Mouse (Mus musculus) adrenal gland, adult 10 weeks (tissue): ENCODE results near the gene Gm26566. TPM values are rescaled to one million over a fixed set of nuclear protein-coding genes. Genes with fewer than 3 reads are reported as not detected.

Experiments used
- polyA plus RNA-seq: library from polyadenylated mRNA; stranded (reverse); fragments of 350-450 nt; fragmentation: Illumina TruSeq; extraction: RNeasy Lipid Tissue Mini Kit (QIAGEN cat#74804); gene quantifications from one replicate; pipeline ENCODE4 v1.2.3, GENCODE M21; 2014; ENCODE audit warnings: low read depth, low replicate concordance

Gene Gm26566
- not detected for polyA plus RNA-seq

GRCm38 (mm10) chr4:88721791-88722721 is at the start of gene Gm26566, which contains the start of gene Klhl9:
TSS of gene Gm26566 (plus strand) at chr4:88721805.
TSS of gene Klhl9 (minus strand) at chr4:88722465.

GRCm38 (mm10) chr4:88676824-88677223 is 44.8 kb upstream of the Gm26566 start, which contains the start of gene Ifna16:
TSS of gene Ifna16 (minus strand) at chr4:88676924.

GRCm38 (mm10) chr4:88683812-88684211 is 37.8 kb upstream of the Gm26566 start, which contains the start of gene Ifna2:
TSS of gene Ifna2 (minus strand) at chr4:88683912.

DNA sequence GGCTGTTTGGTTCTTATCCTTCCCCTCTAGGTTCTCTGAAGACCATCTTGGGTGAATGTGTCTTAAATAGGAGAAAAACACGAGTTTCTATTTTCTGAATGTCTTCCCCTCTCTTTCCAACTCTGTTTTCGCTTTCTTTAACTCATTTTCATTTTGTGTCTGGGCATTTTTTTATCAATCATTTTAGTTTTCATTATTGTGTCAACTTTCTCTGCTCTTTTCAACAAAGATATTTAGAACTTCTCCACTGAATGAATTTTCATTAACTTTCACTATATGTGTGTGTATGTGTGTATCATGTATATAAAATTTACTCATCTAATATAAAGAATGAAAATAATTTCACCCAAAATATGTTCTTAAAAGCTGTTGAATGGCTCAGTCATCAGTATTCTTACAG is 30.3 kb upstream of the Gm26566 start, which contains the start of gene Ifnab:
Gene Ifnab (minus strand): TSS at position 101 of the 400 bp plus-strand sequence.

DNA sequence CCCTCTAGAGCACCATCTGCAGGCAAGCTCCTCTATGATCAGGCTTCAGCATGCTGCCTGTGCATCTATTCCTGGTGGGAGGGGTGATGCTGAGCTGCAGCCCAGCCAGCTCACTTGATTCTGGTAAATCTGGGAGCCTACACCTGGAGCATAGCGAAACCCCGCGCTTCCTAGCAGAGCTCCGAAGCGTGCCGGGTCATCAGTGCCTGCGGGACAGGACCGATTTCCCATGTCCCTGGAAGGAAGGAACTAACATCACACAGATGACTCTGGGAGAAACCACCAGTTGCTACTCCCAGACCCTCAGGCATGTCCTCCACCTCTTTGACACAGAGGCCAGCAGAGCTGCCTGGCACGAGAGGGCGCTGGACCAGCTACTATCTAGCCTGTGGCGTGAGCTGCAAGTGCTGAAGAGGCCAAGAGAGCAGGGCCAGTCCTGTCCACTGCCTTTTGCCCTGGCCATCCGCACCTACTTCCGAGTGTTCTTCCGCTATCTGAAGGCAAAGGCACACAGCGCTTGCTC is 33.3 kb downstream of the Gm26566 start, which contains the start of gene Gm13271:
Gene Gm13271 (plus strand): TSS at position 51 of the 523 bp plus-strand sequence.

GRCm38 (mm10) chr4:88759610-88760268 is 38.1 kb downstream of the Gm26566 start, which contains the start of gene Gm13283:
TSS of gene Gm13283 (plus strand) at chr4:88760119.

Other genes starting within 250 kb of the Gm26566 start
- not detected for gene Ifnb1, start 199.0 kb upstream of the Gm26566 start, polyA plus RNA-seq
- gene Ifna15, start 163.6 kb upstream of the Gm26566 start, polyA plus RNA-seq = not detected
- gene Ifna14, start 150.0 kb upstream of the Gm26566 start, polyA plus RNA-seq = not detected
- gene Ifna9, start 129.4 kb upstream of the Gm26566 start, polyA plus RNA-seq = not detected
- gene Ifna12, start 118.4 kb upstream of the Gm26566 start, polyA plus RNA-seq = not detected
- not detected for gene C87499, start 87.4 kb upstream of the Gm26566 start, polyA plus RNA-seq
- gene Ifna13, start 77.3 kb upstream of the Gm26566 start, polyA plus RNA-seq = not detected
- gene Ifna16, start 44.9 kb upstream of the Gm26566 start, polyA plus RNA-seq = not detected
- not detected for gene Ifna2, start 37.9 kb upstream of the Gm26566 start, polyA plus RNA-seq
- not detected for gene Ifnab, start 30.4 kb upstream of the Gm26566 start, polyA plus RNA-seq
- 192 TPM for gene Klhl9, start 660 bp downstream of the Gm26566 start, polyA plus RNA-seq
- not detected for gene Gm13271, start 33.1 kb downstream of the Gm26566 start, polyA plus RNA-seq
- not detected for gene Gm13283, start 38.3 kb downstream of the Gm26566 start, polyA plus RNA-seq
- gene Gm13290, start 52.0 kb downstream of the Gm26566 start, polyA plus RNA-seq = not detected
- gene Gm13289, start 55.1 kb downstream of the Gm26566 start, polyA plus RNA-seq = not detected
- gene Gm13272, start 58.0 kb downstream of the Gm26566 start, polyA plus RNA-seq = not detected
- gene Ifnz, start 60.3 kb downstream of the Gm26566 start, polyA plus RNA-seq = not detected
- not detected for gene Gm13276, start 63.9 kb downstream of the Gm26566 start, polyA plus RNA-seq
- gene Gm13277, start 66.8 kb downstream of the Gm26566 start, polyA plus RNA-seq = not detected
- gene Gm13278, start 69.7 kb downstream of the Gm26566 start, polyA plus RNA-seq = not detected
- gene Gm13275, start 72.7 kb downstream of the Gm26566 start, polyA plus RNA-seq = not detected
- gene Gm13279, start 75.6 kb downstream of the Gm26566 start, polyA plus RNA-seq = not detected
- gene Gm13285, start 77.9 kb downstream of the Gm26566 start, polyA plus RNA-seq = not detected
- not detected for gene Gm13287, start 81.4 kb downstream of the Gm26566 start, polyA plus RNA-seq
- gene Gm13288, start 83.7 kb downstream of the Gm26566 start, polyA plus RNA-seq = not detected
- not detected for gene Ifna7, start 94.4 kb downstream of the Gm26566 start, polyA plus RNA-seq
- not detected for gene Ifna11, start 98.2 kb downstream of the Gm26566 start, polyA plus RNA-seq
- gene Ifna6, start 105.6 kb downstream of the Gm26566 start, polyA plus RNA-seq = not detected
- not detected for gene Ifna5, start 113.7 kb downstream of the Gm26566 start, polyA plus RNA-seq
- not detected for gene Ifna4, start 120.1 kb downstream of the Gm26566 start, polyA plus RNA-seq
- not detected for gene Ifna1, start 128.3 kb downstream of the Gm26566 start, polyA plus RNA-seq
- not detected for gene Ifne, start 158.4 kb downstream of the Gm26566 start, polyA plus RNA-seq